Mouse (Mus musculus) retina, embryonic 14.5 days (tissue): Measurements from ENCODE around the gene Slc8a1.

Source experiments
- DNase-seq: peaks from one replicate; pipeline ENCODE4 v3.0.0-alpha.2; 2015; ENCODE audit warnings: low spot score

Gene Slc8a1

GRCm38 (mm10) chr17:81738311-81738755 is at the start of gene Slc8a1:
Gene Slc8a1, minus strand, starts transcription at chr17:81738377.
- DNase-seq: no peak

GRCm38 (mm10) chr17:81787350-81787749 is 49.2 kb upstream of the Slc8a1 start:
- DNase-seq: peak; percentile 66

GRCm38 (mm10) chr17:81782326-81782725 is 44.1 kb upstream of the Slc8a1 start:
- DNase-seq: no peak

- DNase-seq: no peak
Measured at GRCm38 (mm10) chr17:81781491-81781890, 43.3 kb upstream of the Slc8a1 start.

- DNase-seq: no peak
Measured at GRCm38 (mm10) chr17:81779883-81780282, 41.7 kb upstream of the Slc8a1 start.

- DNase-seq: no peak
Measured at GRCm38 (mm10) chr17:81750664-81751063, 12.5 kb upstream of the Slc8a1 start.

GRCm38 (mm10) chr17:81743034-81743433 is 4.9 kb upstream of the Slc8a1 start:
- no peak for DNase-seq

- DNase-seq: no peak
Measured at GRCm38 (mm10) chr17:81740576-81740975, 2.4 kb upstream of the Slc8a1 start.

GRCm38 (mm10) chr17:81737779-81738178 is 398 bp downstream of the Slc8a1 start:
- DNase-seq: no peak

GRCm38 (mm10) chr17:81737309-81737708 is 868 bp downstream of the Slc8a1 start:
- no peak for DNase-seq

- DNase-seq: no peak
Measured at GRCm38 (mm10) chr17:81735583-81735982, 2.6 kb downstream of the Slc8a1 start.

- no peak for DNase-seq
Measured at GRCm38 (mm10) chr17:81729891-81730290, 8.3 kb downstream of the Slc8a1 start.

GRCm38 (mm10) chr17:81712273-81712751 is 25.9 kb downstream of the Slc8a1 start:
- DNase-seq: peak; percentile 15

GRCm38 (mm10) chr17:81704761-81705160 is 33.4 kb downstream of the Slc8a1 start:
- DNase-seq: no peak

- DNase-seq: no peak
Measured at GRCm38 (mm10) chr17:81703258-81703657, 34.9 kb downstream of the Slc8a1 start.

- no peak for DNase-seq
Measured at GRCm38 (mm10) chr17:81701701-81702100, 36.5 kb downstream of the Slc8a1 start.

- DNase-seq: peak; percentile 14
Measured at GRCm38 (mm10) chr17:81698789-81699188, 39.4 kb downstream of the Slc8a1 start.

- no peak for DNase-seq
Measured at GRCm38 (mm10) chr17:81697695-81698094, 40.5 kb downstream of the Slc8a1 start.

- DNase-seq: no peak
Measured at GRCm38 (mm10) chr17:81694977-81695376, 43.2 kb downstream of the Slc8a1 start.

GRCm38 (mm10) chr17:81679616-81680015 is 58.6 kb downstream of the Slc8a1 start:
- DNase-seq: no peak

GRCm38 (mm10) chr17:81677450-81677849 is 60.7 kb downstream of the Slc8a1 start:
- no peak for DNase-seq

GRCm38 (mm10) chr17:81676203-81676602 is 62.0 kb downstream of the Slc8a1 start:
- DNase-seq: peak; percentile 23

GRCm38 (mm10) chr17:81671245-81671644 is 66.9 kb downstream of the Slc8a1 start:
- no peak for DNase-seq
